Mouse (Mus musculus): ENCODE results near the gene Gprc5b. TPM values are rescaled to one million over a fixed set of nuclear protein-coding genes. Genes with fewer than 3 reads are reported as not detected.

The Gprc5b gene
- polyA plus RNA-seq, 1 experiment from 2014 or later, result 20.1 TPM

DNA sequence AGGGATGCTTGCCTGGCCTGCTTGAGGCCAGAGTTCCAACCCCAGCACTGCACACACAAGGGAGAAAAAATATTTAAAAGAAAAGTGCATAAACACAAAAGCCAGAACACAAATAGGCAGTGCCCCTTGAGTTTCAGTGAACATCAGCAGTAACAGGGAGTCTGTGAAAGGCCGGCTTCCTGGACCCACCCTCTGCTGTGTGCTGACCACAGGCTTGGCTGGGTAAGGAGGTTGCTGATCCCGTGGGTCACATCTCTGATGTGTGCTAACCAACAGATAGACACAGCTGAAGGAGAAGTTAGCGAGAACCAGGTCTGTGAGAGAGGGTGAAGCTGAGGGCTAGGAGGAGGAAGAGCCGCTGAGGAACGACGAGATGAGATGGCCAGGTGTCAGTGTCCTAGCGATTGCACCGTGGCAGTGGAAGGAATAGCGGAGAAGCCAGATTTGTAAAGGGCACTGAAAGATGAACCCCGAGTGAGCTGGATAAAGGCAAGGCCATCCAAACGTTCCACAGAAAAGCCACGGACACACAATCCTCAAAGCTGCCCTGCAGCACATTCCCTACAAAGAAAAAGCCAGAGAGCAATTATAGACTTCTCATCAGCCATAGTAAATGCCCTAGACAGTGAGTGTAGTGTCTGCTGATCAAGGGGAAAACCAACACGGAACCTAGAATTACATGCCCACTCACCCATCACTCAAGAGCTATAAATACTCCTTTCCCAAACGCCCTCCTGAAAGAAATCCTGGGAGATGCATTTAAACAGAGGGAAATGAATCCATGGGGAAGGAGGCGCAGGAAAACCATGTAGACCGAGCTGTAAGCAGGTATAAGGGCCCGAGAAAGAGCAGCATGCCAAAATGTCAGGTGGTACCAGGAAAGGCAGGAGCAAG is 63.3 kb downstream of the Gprc5b start:
- Histone ChIP-seq H3K27ac (ENCODE audit: low read depth, low read length) (no peak overlapping the region), H3K4me3 (ENCODE audit: low read depth, low read length) (no peak overlapping the region), H3K27me3 (ENCODE audit: control insufficient read depth, insufficient read depth, low read length) (no peaks in the 10 kb centered on the region), H3K4me2 (no peak overlapping the region), H3K36me3 (ENCODE audit: control insufficient read depth, insufficient read depth, low read length) (no peaks in the 10 kb centered on the region), H3K9me3 (ENCODE audit: control insufficient read depth, low read length) (no peaks in the 10 kb centered on the region), H3K9ac (ENCODE audit: low read length) (no peak overlapping the region), H3K4me1 (ENCODE audit: control insufficient read depth, insufficient read depth, low read length) (peaks cover 3% of the 10 kb centered on the region; the same call in 1 of the 2 replicates)
- ATAC-seq (ENCODE audit: low FRiP score), result no peak
- no peak for DNase-seq (ENCODE audit: low spot score, missing footprints)
- 87% methylated on average over 17 of the region's 17 CpGs for WGBS

GRCm38 (mm10) chr7:118929601-118930311 is 65.3 kb downstream of the Gprc5b start:
- DNase-seq (ENCODE audit: low spot score, missing footprints) (no peak), ATAC-seq (ENCODE audit: low FRiP score) (no peak)
- 49% methylated on average over 16 of the region's 16 CpGs for WGBS
- H3K9ac ChIP-seq (ENCODE audit: low read length), result no peak overlapping the region
- no peak overlapping the region for H3K4me2 ChIP-seq
- no peak overlapping the region for H3K27ac ChIP-seq (ENCODE audit: low read depth, low read length)
- H3K9me3 ChIP-seq (ENCODE audit: control insufficient read depth, low read length), result no peaks in the 10 kb centered on the region
- H3K36me3 ChIP-seq (ENCODE audit: control insufficient read depth, insufficient read depth, low read length), result no peaks in the 10 kb centered on the region
- H3K27me3 ChIP-seq (ENCODE audit: control insufficient read depth, insufficient read depth, low read length), result no peaks in the 10 kb centered on the region
- H3K4me3 ChIP-seq (ENCODE audit: low read depth, low read length), result no peak overlapping the region
- 0 out of 2 replicates have a peak, but pooled peaks cover 2% of the 10 kb centered on the region for H3K4me1 ChIP-seq (ENCODE audit: control insufficient read depth, insufficient read depth, low read length)

DNA sequence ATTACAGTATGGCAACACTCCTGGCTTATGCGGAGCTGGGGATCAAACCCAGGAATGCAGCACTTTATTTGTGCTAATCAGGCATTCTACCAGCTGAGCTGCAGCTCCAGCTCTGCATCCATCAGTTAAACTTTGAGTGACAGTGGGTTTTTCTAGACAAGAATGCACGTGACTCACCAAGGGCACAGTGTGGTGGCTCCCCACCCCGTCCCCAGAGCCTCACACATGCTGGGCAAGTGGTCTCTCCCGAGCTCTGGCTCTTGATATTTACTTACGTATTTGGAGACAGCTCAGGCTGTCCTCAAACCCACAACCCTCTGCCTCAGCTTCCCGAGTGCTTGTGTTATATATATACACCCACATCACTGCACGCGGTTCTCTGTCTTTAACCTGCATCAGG is 66.1 kb downstream of the Gprc5b start:
- Histone ChIP-seq H3K4me2 (no peak overlapping the region), H3K9me3 (ENCODE audit: control insufficient read depth, low read length) (no peaks in the 10 kb centered on the region), H3K27me3 (ENCODE audit: control insufficient read depth, insufficient read depth, low read length) (no peaks in the 10 kb centered on the region), H3K9ac (ENCODE audit: low read length) (no peak overlapping the region), H3K4me3 (ENCODE audit: low read depth, low read length) (no peak overlapping the region), H3K36me3 (ENCODE audit: control insufficient read depth, insufficient read depth, low read length) (no peaks in the 10 kb centered on the region), H3K27ac (ENCODE audit: low read depth, low read length) (no peak overlapping the region), H3K4me1 (ENCODE audit: control insufficient read depth, insufficient read depth, low read length) (0 out of 2 replicates have a peak, but pooled peaks cover 2% of the 10 kb centered on the region)
- 67% methylated on average over 8 of the region's 8 CpGs for WGBS
- DNase-seq (ENCODE audit: low spot score, missing footprints), result no peak
- no peak for ATAC-seq (ENCODE audit: low FRiP score)

DNA sequence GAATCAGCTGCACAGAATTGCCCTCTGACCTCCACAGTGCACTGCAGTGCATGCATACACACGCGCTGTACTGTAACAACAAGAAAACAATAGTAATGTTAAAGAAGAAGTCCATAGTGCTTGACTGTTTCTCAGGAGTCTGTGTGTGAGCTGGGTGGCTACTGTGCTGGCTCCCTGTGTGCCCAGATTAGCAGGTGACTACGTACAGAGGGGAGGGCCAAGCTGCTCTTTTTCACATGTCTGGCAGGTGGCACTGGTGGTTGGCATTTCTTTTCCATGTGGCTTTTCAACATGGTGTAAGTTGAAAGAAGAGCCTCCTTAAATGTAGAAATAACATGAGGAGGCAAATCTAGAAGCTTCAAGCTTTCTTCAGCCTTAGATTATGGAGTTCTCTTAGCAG is 66.7 kb downstream of the Gprc5b start:
- no peak overlapping the region for H3K4me3 ChIP-seq (ENCODE audit: low read depth, low read length)
- 0 out of 2 replicates have a peak, but pooled peaks cover 2% of the 10 kb centered on the region for H3K4me1 ChIP-seq (ENCODE audit: control insufficient read depth, insufficient read depth, low read length)
- no peak overlapping the region for H3K4me2 ChIP-seq
- no peaks in the 10 kb centered on the region for H3K27me3 ChIP-seq (ENCODE audit: control insufficient read depth, insufficient read depth, low read length)
- WGBS, result 93% methylated on average over 3 of the region's 3 CpGs
- H3K27ac ChIP-seq (ENCODE audit: low read depth, low read length), result no peak overlapping the region
- DNase-seq (ENCODE audit: low spot score, missing footprints) (no peak), ATAC-seq (ENCODE audit: low FRiP score) (no peak)
- no peaks in the 10 kb centered on the region for H3K36me3 ChIP-seq (ENCODE audit: control insufficient read depth, insufficient read depth, low read length)
- no peak overlapping the region for H3K9ac ChIP-seq (ENCODE audit: low read length)
- no peaks in the 10 kb centered on the region for H3K9me3 ChIP-seq (ENCODE audit: control insufficient read depth, low read length)

DNA sequence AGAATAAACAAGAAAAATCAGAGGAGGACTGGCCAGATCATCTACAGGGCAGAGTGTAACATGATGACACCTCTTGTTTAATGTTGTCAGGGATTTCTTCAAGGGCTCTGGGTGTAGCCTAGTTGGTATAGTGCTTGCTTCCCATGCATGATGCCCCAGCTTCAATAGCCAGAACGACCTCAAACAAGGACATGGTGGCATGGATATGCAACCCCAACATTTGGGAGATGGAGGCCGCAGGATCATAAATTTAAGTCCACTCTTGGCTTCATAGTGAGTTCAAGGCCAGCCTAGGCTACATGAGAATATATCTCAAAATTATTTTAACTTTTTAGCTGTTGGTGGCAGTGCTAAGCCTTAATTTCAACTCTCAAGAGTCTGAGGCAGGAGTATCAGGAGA is 67.7 kb downstream of the Gprc5b start:
- DNase-seq (ENCODE audit: low spot score, missing footprints) (no peak), ATAC-seq (ENCODE audit: low FRiP score) (no peak)
- Histone ChIP-seq H3K9me3 (ENCODE audit: control insufficient read depth, low read length) (no peaks in the 10 kb centered on the region), H3K4me3 (ENCODE audit: low read depth, low read length) (no peak overlapping the region), H3K4me1 (ENCODE audit: control insufficient read depth, insufficient read depth, low read length) (0 out of 2 replicates have a peak, but pooled peaks cover 2% of the 10 kb centered on the region), H3K27me3 (ENCODE audit: control insufficient read depth, insufficient read depth, low read length) (no peaks in the 10 kb centered on the region), H3K9ac (ENCODE audit: low read length) (no peak overlapping the region), H3K27ac (ENCODE audit: low read depth, low read length) (no peak overlapping the region), H3K4me2 (no peak overlapping the region), H3K36me3 (ENCODE audit: control insufficient read depth, insufficient read depth, low read length) (no peaks in the 10 kb centered on the region)
- 91% methylated on average over 2 of the region's 2 CpGs for WGBS

DNA sequence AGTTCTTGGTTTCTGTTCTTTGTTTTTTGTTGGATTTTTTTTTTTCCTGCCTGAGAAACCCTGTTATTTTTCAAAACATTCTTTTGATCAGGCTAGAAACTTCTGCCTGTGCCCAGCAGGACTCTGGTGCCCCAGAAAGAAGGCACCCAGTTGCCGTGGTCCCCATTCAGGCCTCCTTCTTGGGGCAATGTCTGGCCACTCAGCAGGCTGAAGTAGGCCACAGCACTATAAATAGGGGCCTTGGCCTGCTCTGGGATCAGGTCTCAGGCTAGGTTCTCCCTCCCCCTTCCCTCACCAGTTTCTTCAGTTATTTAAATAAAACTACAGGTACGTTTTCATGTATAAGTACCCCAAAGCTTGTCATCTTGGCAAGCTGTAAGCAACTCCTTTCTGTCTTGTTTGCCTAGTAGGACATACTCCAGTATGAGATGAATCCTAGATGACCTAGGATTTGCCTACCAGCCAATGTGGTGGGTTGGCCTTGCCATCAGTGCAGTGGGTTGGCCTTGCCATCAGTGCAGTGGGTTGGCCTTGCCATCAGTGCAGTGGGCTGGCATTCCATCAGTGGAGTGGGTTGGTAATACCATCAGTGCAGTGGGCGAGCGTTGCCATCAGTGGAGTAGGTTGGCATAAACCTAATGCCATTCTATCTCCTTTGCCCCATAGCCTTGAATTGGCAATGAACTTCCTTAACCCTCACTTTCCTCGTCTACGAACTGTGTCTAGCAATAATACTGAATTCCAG is 68.3 kb downstream of the Gprc5b start:
- Histone ChIP-seq H3K27me3 (ENCODE audit: control insufficient read depth, insufficient read depth, low read length) (no peaks in the 10 kb centered on the region), H3K9ac (ENCODE audit: low read length) (no peak overlapping the region), H3K36me3 (ENCODE audit: control insufficient read depth, insufficient read depth, low read length) (no peaks in the 10 kb centered on the region), H3K4me2 (no peak overlapping the region), H3K4me3 (ENCODE audit: low read depth, low read length) (no peak overlapping the region), H3K4me1 (ENCODE audit: control insufficient read depth, insufficient read depth, low read length) (0 out of 2 replicates have a peak, but pooled peaks cover 2% of the 10 kb centered on the region), H3K27ac (ENCODE audit: low read depth, low read length) (no peak overlapping the region), H3K9me3 (ENCODE audit: control insufficient read depth, low read length) (no peaks in the 10 kb centered on the region)
- ATAC-seq (ENCODE audit: low FRiP score) (no peak), DNase-seq (ENCODE audit: low spot score, missing footprints) (no peak)
- WGBS, result 86% methylated on average over 6 of the region's 6 CpGs

DNA sequence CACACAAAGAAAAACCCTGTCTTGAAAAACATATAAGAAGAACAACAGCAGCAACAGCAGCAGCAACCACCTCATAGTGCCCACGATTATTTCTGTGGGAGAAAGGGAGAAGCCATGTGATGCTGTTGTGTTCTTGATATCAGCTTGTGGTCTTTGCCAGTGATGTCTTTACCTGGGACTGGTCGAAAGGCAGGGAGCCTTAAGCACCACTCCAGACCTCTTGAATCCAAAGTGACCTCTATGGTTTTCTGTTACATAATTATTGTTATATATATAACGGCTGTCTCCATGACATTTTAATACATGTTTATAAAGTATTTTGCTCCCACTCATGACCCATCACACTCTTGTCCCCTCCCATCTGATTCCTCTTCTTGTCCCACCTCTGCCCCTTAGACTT is 69.5 kb downstream of the Gprc5b start:
- Histone ChIP-seq H3K4me2 (no peak overlapping the region), H3K9me3 (ENCODE audit: control insufficient read depth, low read length) (no peaks in the 10 kb centered on the region), H3K4me1 (ENCODE audit: control insufficient read depth, insufficient read depth, low read length) (0 out of 2 replicates have a peak, but pooled peaks cover 2% of the 10 kb centered on the region), H3K4me3 (ENCODE audit: low read depth, low read length) (no peak overlapping the region), H3K9ac (ENCODE audit: low read length) (no peak overlapping the region), H3K36me3 (ENCODE audit: control insufficient read depth, insufficient read depth, low read length) (no peaks in the 10 kb centered on the region), H3K27me3 (ENCODE audit: control insufficient read depth, insufficient read depth, low read length) (no peaks in the 10 kb centered on the region), H3K27ac (ENCODE audit: low read depth, low read length) (no peak overlapping the region)
- no peak for DNase-seq (ENCODE audit: low spot score, missing footprints)
- no peak for ATAC-seq (ENCODE audit: low FRiP score)
- 92% methylated on average over 3 of the region's 3 CpGs for WGBS

- 83% methylated on average over 4 of the region's 4 CpGs for WGBS
These were observed 72.4 kb downstream of the Gprc5b start for GRCm38 (mm10) chr7:118922441-118923202.

More at GRCm38 (mm10) chr7:118922441-118923202, 72.4 kb downstream of the Gprc5b start:
- H3K9me3 ChIP-seq (ENCODE audit: control insufficient read depth, low read length), result no peaks in the 10 kb centered on the region
- DNase-seq (ENCODE audit: low spot score, missing footprints), result no peak
- H3K4me1 ChIP-seq (ENCODE audit: control insufficient read depth, insufficient read depth, low read length), result 0 out of 2 replicates have a peak, but pooled peaks cover 3% of the 10 kb centered on the region
- H3K27me3 ChIP-seq (ENCODE audit: control insufficient read depth, insufficient read depth, low read length), result no peaks in the 10 kb centered on the region
- H3K4me3 ChIP-seq (ENCODE audit: low read depth, low read length), result no peak overlapping the region
- H3K27ac ChIP-seq (ENCODE audit: low read depth, low read length), result no peak overlapping the region
- no peak for ATAC-seq (ENCODE audit: low FRiP score)
- H3K9ac ChIP-seq (ENCODE audit: low read length), result no peak overlapping the region
- H3K36me3 ChIP-seq (ENCODE audit: control insufficient read depth, insufficient read depth, low read length), result no peaks in the 10 kb centered on the region
- no peak overlapping the region for H3K4me2 ChIP-seq

Data from midbrain, embryonic 11.5 days (tissue).